Comparison of ENCODE assay signal across 20 mouse cellular contexts in genomic region chr4:56831998-56832397, GRCm38 (mm10). TPM values are rescaled to one million over a fixed set of nuclear protein-coding genes. Genes with fewer than 3 reads are reported as not detected.
DNase-seq lines count a peak whose midpoint lies in the region; ATAC-seq lines count a peak whose summit lies in the region.
"Had no signal": no experiment of that assay in that cellular context is flagged by ENCODE, and none has a peak within 500 bp of the region (broad histone marks: within the 10 kb centered on the region; RNA-seq: fewer than 3 reads in every experiment).

No protein-coding gene starts in this region.

- WGBS in heart, embryonic 15.5 days: 65% methylated on average over 7 of the region's 7 CpGs
- WGBS in lung, embryonic 15.5 days: 64% methylated on average over 7 of the region's 7 CpGs

- H3K4me3 ChIP-seq in heart, embryonic 15.5 days: no peak overlapping the region
- H3K4me3 ChIP-seq in lung, embryonic 15.5 days: no peak overlapping the region
- H3K4me3 ChIP-seq: hindbrain, embryonic 13.5 days; limb, embryonic 12.5 days; megakaryocyte, embryonic 14.5 days; midbrain, embryonic 13.5 days had no signal

- no peaks in the 10 kb centered on the region for H3K27me3 ChIP-seq in heart, embryonic 15.5 days
- H3K27me3 ChIP-seq in lung, embryonic 15.5 days: no peaks in the 10 kb centered on the region
- H3K27me3 ChIP-seq: hindbrain, embryonic 13.5 days; limb, embryonic 12.5 days; megakaryocyte, embryonic 14.5 days; midbrain, embryonic 13.5 days had no signal

- no peak overlapping the region for H3K9ac ChIP-seq in heart, embryonic 15.5 days
- H3K9ac ChIP-seq in lung, embryonic 15.5 days: no peak overlapping the region
- H3K9ac ChIP-seq: forebrain, postnatal 0 days; hindbrain, embryonic 13.5 days; limb, embryonic 12.5 days; liver, postnatal 0 days; midbrain, embryonic 13.5 days had no signal

- ATAC-seq in heart, embryonic 15.5 days (replicated peaks; ENCODE audit: insufficient number of reproducible peaks, insufficient read depth, low FRiP score, low read depth): no peak
- 0 out of 2 replicates have a peak, but pooled peaks have one; percentile 35 for ATAC-seq in lung, embryonic 15.5 days (ENCODE audit: borderline replicate concordance, extremely low read depth, low FRiP score, low TSS enrichment)
- ATAC-seq: forebrain, postnatal 0 days; liver, postnatal 0 days; midbrain, embryonic 13.5 days had no signal

- no peaks in the 10 kb centered on the region for H3K9me3 ChIP-seq in heart, embryonic 15.5 days (replicated peaks)
- no peaks in the 10 kb centered on the region for H3K9me3 ChIP-seq in lung, embryonic 15.5 days
- H3K9me3 ChIP-seq: hindbrain, embryonic 13.5 days; limb, embryonic 12.5 days; megakaryocyte, embryonic 14.5 days; midbrain, embryonic 13.5 days had no signal

- H3K27ac ChIP-seq in heart, embryonic 15.5 days: peak overlapping the region; percentile 27; the same call in 1 of the 2 replicates
- H3K27ac ChIP-seq in lung, embryonic 15.5 days: no peak overlapping the region
- H3K27ac ChIP-seq: hindbrain, embryonic 13.5 days; limb, embryonic 12.5 days; midbrain, embryonic 13.5 days had no signal

- H3K4me2 ChIP-seq in heart, embryonic 15.5 days: no peak overlapping the region
- H3K4me2 ChIP-seq in lung, embryonic 15.5 days: no peak overlapping the region
- H3K4me2 ChIP-seq: hindbrain, embryonic 13.5 days; limb, embryonic 12.5 days; liver, embryonic 11.5 days; midbrain, embryonic 13.5 days had no signal

- peak; percentile 13 for DNase-seq in adrenal gland, adult 2 months
- DNase-seq in adrenal gland, adult 8-10 months: no peak
- DNase-seq in heart, adult 8-10 months (ENCODE audit: low spot score): no peak
- DNase-seq in lung, postnatal 14 days: no peak
- peak; percentile 27 to 55 for DNase-seq in kidney, postnatal 36 days
- DNase-seq: cerebellum, adult 18-20 months; cerebellum, postnatal 14 days; forebrain, postnatal 0 days; gastrocnemius, postnatal 25 days; heart, postnatal 14 days; layer of hippocampus, postnatal 36 days; liver, postnatal 0 days; thymus, postnatal 25 days had no signal

- peaks cover 13% of the 10 kb centered on the region; the same call in 1 of the 2 replicates for H3K36me3 ChIP-seq in heart, embryonic 15.5 days
- H3K36me3 ChIP-seq in lung, embryonic 15.5 days: 0 out of 2 replicates have a peak, but pooled peaks cover 4% of the 10 kb centered on the region

- peaks cover 4% of the 10 kb centered on the region; the same call in 1 of the 2 replicates for H3K4me1 ChIP-seq in heart, embryonic 15.5 days (replicated peaks)
- H3K4me1 ChIP-seq in lung, embryonic 15.5 days: peaks cover 10% of the 10 kb centered on the region
- H3K4me1 ChIP-seq: hindbrain, embryonic 13.5 days; megakaryocyte, embryonic 14.5 days had no signal

RNA-seq across cellular contexts. Expression of gene Fam206a, which starts 29.9 kb away (rescaled TPM):
- 10 to 100 TPM; 10.8 to 14.1 TPM for total RNA-seq in adrenal gland, adult 2 months (2021)
- 2.2 and 3.6 TPM in 2 replicates for polyA plus RNA-seq in adrenal gland, adult 2 months (2012; rRNA removed)
- 10 to 100 TPM; 13.6 to 17.0 (median 14.6) TPM for total RNA-seq in adrenal gland, adult 8-10 months (2022)
- polyA plus RNA-seq in heart, embryonic 15.5 days (2015; fragmentation: Nextera tagmentation; extraction: Ambion mirVana): 7.4 and 11.3 TPM in 2 replicates
- total RNA-seq in heart, adult 8-10 months (2022): 1 to 10 TPM; 1.8 to 3.3 (median 2.3) TPM
- 15.0 and 15.6 TPM in 2 replicates for polyA plus RNA-seq in lung, embryonic 15.5 days (2015; fragmentation: Nextera tagmentation; extraction: Ambion mirVana)

RNA-seq across cellular contexts. Expression of gene Elp1, which starts 29.9 kb away (rescaled TPM):
- total RNA-seq in adrenal gland, adult 2 months (2021): 10 to 100 TPM; 24.6 to 26.8 TPM
- polyA plus RNA-seq in adrenal gland, adult 2 months (2012; rRNA removed): 8.4 and 12.5 TPM in 2 replicates
- 10 to 100 TPM; 33.3 to 43.6 (median 39.4) TPM for total RNA-seq in adrenal gland, adult 8-10 months (2022)
- polyA plus RNA-seq in heart, embryonic 15.5 days (2015; fragmentation: Nextera tagmentation; extraction: Ambion mirVana): 21.8 and 29.5 TPM in 2 replicates
- 10 to 100 TPM; 20.0 to 22.7 (median 21.4) TPM for total RNA-seq in heart, adult 8-10 months (2022)
- 34.9 and 39.2 TPM in 2 replicates for polyA plus RNA-seq in lung, embryonic 15.5 days (2015; fragmentation: Nextera tagmentation; extraction: Ambion mirVana)

RNA-seq across cellular contexts. Expression of gene Ctnnal1, which starts 33.0 kb away (rescaled TPM):
- 10 to 100 TPM; 16.7 to 24.6 TPM for total RNA-seq in adrenal gland, adult 2 months (2021)
- polyA plus RNA-seq in adrenal gland, adult 2 months (2012; rRNA removed): 3.1 and 7.5 TPM in 2 replicates
- total RNA-seq in adrenal gland, adult 8-10 months (2022): 10 to 100 TPM; 18.0 to 21.3 (median 20.2) TPM
- polyA plus RNA-seq in heart, embryonic 15.5 days (2015; fragmentation: Nextera tagmentation; extraction: Ambion mirVana): 22.2 and 25.7 TPM in 2 replicates
- total RNA-seq in heart, adult 8-10 months (2022): 10 to 100 TPM; 18.1 to 47.5 (median 30.1) TPM
- 18.4 and 21.2 TPM in 2 replicates for polyA plus RNA-seq in lung, embryonic 15.5 days (2015; fragmentation: Nextera tagmentation; extraction: Ambion mirVana)

Comparison
In these comparisons a context has a peak if more than half of its experiments do, and no peak if none do; other contexts are left out.
1. DNase-seq: peak in adrenal gland, adult 2 months (single experiment) and kidney, postnatal 36 days (2 of 2); none in adrenal gland, adult 8-10 months (single experiment), heart, adult 8-10 months (single experiment) and lung, postnatal 14 days (single experiment).